14 mouse cellular contexts compared by ENCODE assay signal in genomic region chr6:15639378-15639777, GRCm38 (mm10).
DNase-seq lines count a peak whose midpoint lies in the region; ATAC-seq lines count a peak whose summit lies in the region.
"Had no signal": no experiment of that assay in that cellular context is flagged by ENCODE, and none has a peak within 500 bp of the region (broad histone marks: within the 10 kb centered on the region; RNA-seq: fewer than 3 reads in every experiment).

No protein-coding gene starts in this region.

- H3K27ac ChIP-seq in forebrain, embryonic 10.5 days = peak overlapping the region; percentile 77; the same call in 1 of the 2 replicates
- peak overlapping the region; percentile 82 for H3K27ac ChIP-seq in limb, embryonic 12.5 days
- H3K27ac ChIP-seq: embryonic facial prominence, embryonic 13.5 days had no signal

- H3K4me1 ChIP-seq in forebrain, embryonic 10.5 days = peaks cover 28% of the 10 kb centered on the region
- H3K4me1 ChIP-seq in limb, embryonic 12.5 days (replicated peaks) = peaks cover 12% of the 10 kb centered on the region

- no peak overlapping the region for H3K4me3 ChIP-seq in forebrain, embryonic 10.5 days
- H3K4me3 ChIP-seq in limb, embryonic 12.5 days (replicated peaks) = no peak overlapping the region
- H3K4me3 ChIP-seq: embryonic facial prominence, embryonic 13.5 days had no signal

- no peak for ATAC-seq in limb, embryonic 12.5 days (ENCODE audit: insufficient number of reproducible peaks, insufficient read depth, low FRiP score, low TSS enrichment, low read depth)
- ATAC-seq in CD4-positive, CD25-positive, alpha-beta regulatory T cell, adult 4 months = no peak
- ATAC-seq: activated CD4-positive, CD25-positive, alpha-beta regulatory T cell, adult 4 months; lung, postnatal 0 days had no signal

- DNase-seq in kidney, postnatal 4 days = peak; percentile 2 to 12
- no peak for DNase-seq in kidney, adult 8-10 months
- peak; percentile 62 for DNase-seq in forebrain, embryonic 10.5 days (ENCODE audit: extremely low spot score, low spot score)
- peak; percentile 26 for DNase-seq in retina, embryonic 14.5 days (ENCODE audit: low spot score)
- no peak for DNase-seq in urinary bladder, adult 18-20 months (ENCODE audit: low spot score in 2 of 2)
- no peak for DNase-seq in heart, postnatal 4 days
- DNase-seq: cerebellum, adult 8-10 months; heart, postnatal 36 days had no signal

- H3K4me2 ChIP-seq in limb, embryonic 12.5 days = no peak overlapping the region
- H3K4me2 ChIP-seq: embryonic facial prominence, embryonic 13.5 days; liver, embryonic 11.5 days had no signal

- no peaks in the 10 kb centered on the region for H3K36me3 ChIP-seq in forebrain, embryonic 10.5 days (replicated peaks)
- H3K36me3 ChIP-seq in limb, embryonic 12.5 days = no peaks in the 10 kb centered on the region
- H3K36me3 ChIP-seq: embryonic facial prominence, embryonic 13.5 days had no signal

- WGBS in forebrain, embryonic 10.5 days = 7% methylated on average over 4 of the region's 4 CpGs
- WGBS in limb, embryonic 12.5 days = 18% methylated on average over 4 of the region's 4 CpGs

- H3K9me3 ChIP-seq in forebrain, embryonic 10.5 days = no peaks in the 10 kb centered on the region
- no peaks in the 10 kb centered on the region for H3K9me3 ChIP-seq in limb, embryonic 12.5 days
- H3K9me3 ChIP-seq: embryonic facial prominence, embryonic 13.5 days had no signal

- 0 out of 2 replicates have a peak, but pooled peaks cover 10% of the 10 kb centered on the region for H3K27me3 ChIP-seq in forebrain, embryonic 10.5 days (ENCODE audit: poor library complexity, severe bottlenecking)
- H3K27me3 ChIP-seq in limb, embryonic 12.5 days = no peaks in the 10 kb centered on the region
- H3K27me3 ChIP-seq: embryonic facial prominence, embryonic 13.5 days had no signal

- H3K9ac ChIP-seq in limb, embryonic 12.5 days (replicated peaks) = no peak overlapping the region
- H3K9ac ChIP-seq: embryonic facial prominence, embryonic 13.5 days had no signal

Comparison
In these comparisons a context has a peak if more than half of its experiments do, and no peak if none do; other contexts are left out.
1. DNase-seq: peak in kidney, postnatal 4 days (2 of 2), forebrain, embryonic 10.5 days (single experiment) and retina, embryonic 14.5 days (single experiment); none in kidney, adult 8-10 months (0 of 2), urinary bladder, adult 18-20 months (0 of 2) and heart, postnatal 4 days (single experiment).